18 mouse cellular contexts compared by ENCODE assay signal in the genomic region with DNA sequence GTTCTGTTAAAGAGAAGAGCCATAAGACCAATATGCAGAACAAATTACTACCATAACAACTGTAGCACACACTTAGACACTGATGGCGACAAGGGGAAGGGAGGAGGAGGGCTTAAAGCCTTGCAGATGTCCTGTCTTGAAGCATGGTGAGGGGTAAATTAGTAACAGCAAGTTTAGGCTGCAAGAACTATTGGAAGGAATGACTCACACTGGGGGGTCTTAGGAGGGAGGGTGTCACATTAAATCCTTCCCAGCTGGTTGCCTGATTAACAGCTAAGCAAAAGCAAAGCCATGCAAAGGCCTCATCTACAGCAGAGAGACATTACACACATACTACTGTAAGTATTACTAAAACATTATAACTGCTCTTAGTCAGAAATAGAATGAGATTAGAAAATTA. TPM values are rescaled to one million over a fixed set of nuclear protein-coding genes. Genes with fewer than 3 reads are reported as not detected.
"Had no signal": no experiment of that assay in that cellular context is flagged by ENCODE, and none has a peak within 500 bp of the region (broad histone marks: within the 10 kb centered on the region; RNA-seq: fewer than 3 reads in every experiment).

No protein-coding gene starts in this region.

- H3K27ac ChIP-seq: limb, embryonic 12.5 days; liver, embryonic 14.5 days; midbrain, embryonic 10.5 days; stomach, embryonic 15.5 days had no signal

- DNase-seq: kidney, adult 11 months; kidney, adult 9 months; kidney, postnatal 10 days; lung, adult 18-20 months; lung, postnatal 10 days; lung, postnatal 4 days; midbrain, embryonic 14.5 days; right cerebral cortex, postnatal 14 days; thymus, postnatal 36 days had no signal

- H3K9me3 ChIP-seq: limb, embryonic 12.5 days; midbrain, embryonic 10.5 days; stomach, embryonic 15.5 days had no signal

- H3K4me3 ChIP-seq: limb, embryonic 12.5 days; midbrain, embryonic 10.5 days; myocyte; stomach, embryonic 15.5 days had no signal

- H3K4me1 ChIP-seq: limb, embryonic 12.5 days; stomach, embryonic 15.5 days had no signal

- H3K36me3 ChIP-seq: stomach, embryonic 15.5 days had no signal

- H3K4me2 ChIP-seq: limb, embryonic 12.5 days; stomach, embryonic 15.5 days had no signal

- H3K27me3 ChIP-seq: limb, embryonic 12.5 days; stomach, embryonic 15.5 days had no signal

- H3K9ac ChIP-seq: limb, embryonic 12.5 days; liver, embryonic 14.5 days; stomach, embryonic 15.5 days had no signal

RNA-seq across cellular contexts. Expression of gene Foxd4, which starts 28.0 kb away (rescaled TPM):
- polyA plus RNA-seq: large intestine, adult 2 months; limb, embryonic 12.5 days; liver, adult 2 months; liver, embryonic 14.5 days; midbrain, embryonic 14.5 days; myocyte; neural tube, embryonic 14.5 days; stomach, embryonic 15.5 days; thymus, postnatal 0 days had no signal
